ENCODE assay signal across 21 mouse cellular contexts in genomic region chr12:45056372-45056771, GRCm38 (mm10).
DNase-seq lines count a peak whose midpoint lies in the region; ATAC-seq lines count a peak whose summit lies in the region.
"Had no signal": no experiment of that assay in that cellular context is flagged by ENCODE, and none has a peak within 500 bp of the region (broad histone marks: within the 10 kb centered on the region; RNA-seq: fewer than 3 reads in every experiment).

No protein-coding gene starts in this region.

- DNase-seq in frontal cortex, postnatal 14 days (ENCODE audit: low spot score in 2 of 2): no peak
- DNase-seq in right cerebral cortex, adult 18-20 months: peak; percentile 19
- DNase-seq in right cerebral cortex, adult 2 months (ENCODE audit: low spot score in 2 of 2): no peak
- no peak for DNase-seq in ovary, postnatal 14 days (ENCODE audit: low spot score)
- DNase-seq: adrenal gland, adult 8-10 months; adrenal gland, postnatal 14 days; adrenal gland, postnatal 36 days; B cell, adult 2 months; cerebellum, adult 11 months; cerebellum, adult 18-20 months; cerebellum, adult 8-10 months; cerebellum, adult 9-11 months; cerebellum, postnatal 14 days; cerebellum, postnatal 36 days; embryo, embryonic 11 days had no signal

- peak; percentile 48 for ATAC-seq in frontal cortex, adult (ENCODE audit: low TSS enrichment)
- ATAC-seq: activated CD4-positive, CD25-positive, alpha-beta regulatory T cell, adult 4 months; CD4-positive, CD25-positive, alpha-beta regulatory T cell, adult 4 months; forebrain, embryonic 14.5 days; forebrain, embryonic 16.5 days; Patski had no signal
